Mouse (Mus musculus) kidney, postnatal 25 days (tissue): ENCODE measurements around the gene Zbtb3.

ENCODE experiments used
- DNase-seq, 2 experiments: peaks; one replicate each; pipeline ENCODE4 v3.0.0; 2021; ENCODE audit warnings: mixed read lengths in 2 of 2

The Zbtb3 gene

DNA sequence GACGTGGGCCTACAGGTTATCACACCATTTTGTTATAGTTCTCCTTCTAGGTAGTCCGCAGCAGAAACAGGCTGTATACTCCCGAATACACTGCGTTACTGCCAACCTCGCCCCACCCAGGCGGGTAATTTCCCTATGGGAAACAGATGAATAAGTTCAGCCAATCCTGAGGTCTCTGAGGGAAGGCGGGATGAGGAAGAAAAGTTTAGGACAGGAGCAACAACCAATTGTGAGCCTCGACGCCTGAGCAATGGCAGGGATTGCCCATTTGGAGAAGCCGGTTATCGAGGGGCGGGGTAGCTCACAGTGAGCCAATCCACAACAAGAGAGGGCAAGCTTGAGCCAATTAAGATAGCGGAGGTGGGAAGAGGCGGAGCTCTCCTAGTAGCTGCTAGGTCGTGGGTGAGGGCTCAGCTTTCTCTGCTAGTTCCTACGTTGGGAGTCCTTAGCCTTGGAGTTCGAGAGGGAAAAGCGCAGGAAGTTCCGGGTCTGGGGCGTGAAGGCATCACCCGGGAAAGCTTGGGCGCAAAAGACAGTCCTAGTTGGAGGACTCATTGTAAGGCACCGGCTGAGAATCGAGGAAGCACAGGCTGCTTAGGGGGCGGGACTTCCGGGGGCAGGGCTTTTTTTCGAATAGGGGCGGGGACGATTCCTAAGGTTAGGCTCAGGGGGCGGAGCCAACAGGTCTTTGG lies at the start of gene Zbtb3:
Zbtb3 (plus strand) TSS at position 426 of the 692 bp plus-strand sequence.
- DNase-seq = peak; percentile 96 to 99

GRCm38 (mm10) chr19:8755652-8756051 lies 46.7 kb upstream of the Zbtb3 start:
- DNase-seq = no peak

GRCm38 (mm10) chr19:8756635-8757387 lies 45.5 kb upstream of the Zbtb3 start, which contains the start of gene Nxf1:
Nxf1 (plus strand) TSS chr19:8757073.
- peak; percentile 95 to 96 for DNase-seq

GRCm38 (mm10) chr19:8757471-8757998 lies 44.8 kb upstream of the Zbtb3 start:
- no peak for DNase-seq

DNA sequence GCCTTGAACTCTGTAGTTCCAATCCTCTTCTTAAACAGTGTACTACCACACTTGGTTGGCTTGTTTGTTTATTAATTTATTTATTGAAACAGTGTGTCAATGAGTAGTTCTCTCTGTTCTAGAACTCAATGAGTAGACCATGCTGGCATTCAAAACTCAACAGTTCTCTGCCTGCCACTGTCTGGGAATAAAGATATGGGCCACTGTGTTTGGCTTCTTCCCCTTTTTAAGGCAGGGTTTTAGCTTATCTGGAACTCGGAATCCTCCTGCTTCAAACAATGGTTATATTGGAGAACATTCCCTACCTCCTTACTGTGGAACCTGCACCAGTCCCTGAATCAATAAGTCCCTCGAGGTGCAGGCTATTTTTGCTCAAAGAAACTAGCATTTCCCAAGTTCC lies 43.5 kb upstream of the Zbtb3 start:
- DNase-seq = no peak

DNA sequence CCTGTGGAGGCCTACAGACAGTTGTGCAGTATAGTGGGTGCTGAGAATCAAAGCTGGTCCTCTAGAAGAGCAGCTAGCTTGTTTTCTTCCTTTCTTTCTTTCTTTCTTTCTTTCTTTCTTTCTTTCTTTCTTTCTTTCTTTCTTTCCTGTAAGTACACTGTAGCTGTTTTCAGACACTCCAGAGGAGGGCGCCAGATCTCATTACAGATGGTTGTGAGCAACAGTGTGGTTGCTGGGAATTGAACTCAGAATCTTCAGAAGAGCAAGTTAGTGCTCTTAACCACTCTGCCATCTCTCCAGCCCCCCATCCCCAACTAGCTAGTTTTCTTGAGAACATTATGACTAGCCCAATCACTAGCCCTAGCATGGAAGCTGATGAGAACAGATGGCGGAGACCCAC lies 41.6 kb upstream of the Zbtb3 start:
- DNase-seq = no peak

DNA sequence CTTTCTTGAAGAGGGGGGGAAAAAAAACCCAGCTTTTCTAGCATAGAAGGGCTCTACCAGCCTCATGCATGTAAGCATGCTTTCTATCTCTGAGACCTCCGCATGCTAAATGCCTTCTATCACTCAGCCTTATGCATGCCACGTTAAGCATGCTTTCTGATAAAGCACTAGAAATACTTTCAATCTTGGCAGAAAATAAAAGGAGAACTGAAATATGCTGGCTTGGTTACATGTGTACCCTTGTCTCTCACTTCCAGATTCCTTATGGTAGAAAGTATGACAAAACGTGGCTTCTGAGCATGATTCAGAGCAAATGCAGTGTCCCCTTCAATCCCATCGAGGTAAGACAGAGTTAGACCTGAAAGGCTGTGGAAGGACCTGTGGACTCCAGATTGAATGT lies 39.1 kb upstream of the Zbtb3 start:
- DNase-seq = no peak

GRCm38 (mm10) chr19:8765562-8765961 lies 36.8 kb upstream of the Zbtb3 start:
- no peak for DNase-seq

GRCm38 (mm10) chr19:8770567-8771270 lies 31.6 kb upstream of the Zbtb3 start, which contains the start of gene Tmem223:
Tmem223 (plus strand) TSS chr19:8770996.
- DNase-seq = peak; percentile 83 to 91

DNA sequence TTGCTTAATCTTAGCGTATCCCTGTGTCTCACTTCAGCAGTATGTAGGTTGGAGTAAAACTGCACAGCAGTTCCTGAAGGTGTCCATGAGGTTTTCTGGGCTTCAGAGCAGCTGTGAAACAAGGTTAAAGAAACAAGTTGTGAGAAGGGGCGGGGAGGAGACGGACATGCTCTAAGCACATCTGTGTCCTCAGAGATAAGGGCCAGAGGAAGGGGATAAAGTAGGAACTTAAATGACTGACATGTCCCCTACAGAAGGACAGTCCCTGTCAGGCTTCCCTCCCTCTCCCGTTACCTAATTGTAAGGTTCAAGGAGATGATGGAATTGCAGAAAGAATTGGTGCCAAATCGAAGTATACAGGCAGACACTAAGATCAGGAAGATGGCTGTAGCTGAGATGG lies 29.4 kb upstream of the Zbtb3 start:
- DNase-seq = no peak

GRCm38 (mm10) chr19:8773409-8773808 lies 28.9 kb upstream of the Zbtb3 start:
- DNase-seq = peak in 1 of 2 experiments; percentile 29

GRCm38 (mm10) chr19:8774086-8774835 lies 28.1 kb upstream of the Zbtb3 start, which contains the start of gene Tmem179b:
Tmem179b (minus strand) TSS chr19:8774467.
- DNase-seq = peak; percentile 97

DNA sequence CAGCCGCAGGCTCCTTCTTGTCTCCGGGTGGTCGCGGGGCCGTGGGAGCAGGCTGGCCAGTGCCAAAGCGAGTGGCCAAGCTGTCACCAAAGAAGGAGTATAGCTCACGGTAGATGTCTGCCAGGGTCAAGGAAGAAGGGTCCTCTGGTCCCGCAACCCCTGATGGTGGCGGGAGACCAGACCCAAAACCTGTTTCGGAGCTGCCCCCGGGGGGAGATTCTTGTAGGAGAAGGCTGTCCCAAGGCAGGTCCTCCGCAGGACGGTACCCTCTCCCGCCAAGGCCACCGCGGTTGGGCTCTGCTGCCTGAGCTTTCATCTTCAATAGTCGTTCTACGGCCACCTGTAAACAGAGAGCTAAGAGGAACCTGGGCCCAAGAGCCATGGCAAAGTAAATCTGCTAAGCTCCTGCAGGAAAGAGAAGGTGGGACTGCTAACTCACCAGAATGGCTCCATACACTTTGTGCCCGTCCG lies 27.4 kb upstream of the Zbtb3 start:
- peak in 1 of 2 experiments; percentile 56 for DNase-seq

- DNase-seq = peak; percentile 98
Measured at GRCm38 (mm10) chr19:8786008-8786781, 16.2 kb upstream of the Zbtb3 start, which contains the start of gene Taf6l. Taf6l (minus strand) TSS chr19:8786417.

DNA sequence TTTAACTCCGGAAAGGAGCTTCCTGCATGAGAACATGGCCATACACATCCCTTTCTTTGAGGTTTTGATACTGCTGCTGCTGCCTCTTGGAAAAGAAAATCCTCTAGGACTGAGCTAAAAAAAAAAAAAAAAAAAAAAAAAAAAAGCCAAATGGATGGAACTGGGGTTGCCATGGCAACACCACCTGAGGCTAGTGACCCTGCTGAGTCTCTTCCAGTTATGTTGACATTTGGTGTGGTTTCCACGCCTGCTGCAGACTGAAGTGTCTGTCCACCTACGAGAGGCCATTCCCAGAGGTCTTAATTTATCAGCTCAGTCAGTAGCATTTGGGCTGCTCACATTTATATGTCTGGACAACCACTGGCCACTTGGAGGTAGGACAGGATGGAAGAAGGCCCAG lies 13.8 kb upstream of the Zbtb3 start:
- no peak for DNase-seq

DNA sequence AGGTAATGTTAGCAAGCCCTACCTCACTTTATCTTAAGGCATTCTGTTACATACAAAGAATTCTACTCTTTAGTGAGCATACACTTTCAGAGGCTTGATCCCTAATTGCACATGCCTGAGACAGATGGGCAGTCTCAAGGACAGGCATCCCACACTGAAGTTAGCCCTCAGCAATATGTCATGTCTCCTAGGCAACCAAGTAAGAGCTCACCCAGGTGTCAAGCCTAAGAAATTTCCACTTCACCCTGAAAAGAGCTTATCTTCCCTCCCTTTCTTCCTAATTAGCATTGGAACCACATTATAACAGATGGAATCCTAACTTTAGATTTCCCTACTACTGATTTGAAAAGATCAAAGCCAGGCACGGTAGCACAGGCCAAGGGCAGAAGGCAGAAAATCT lies 13.2 kb upstream of the Zbtb3 start:
- no peak for DNase-seq

- no peak for DNase-seq
Measured at GRCm38 (mm10) chr19:8790171-8790570, 12.2 kb upstream of the Zbtb3 start.

DNA sequence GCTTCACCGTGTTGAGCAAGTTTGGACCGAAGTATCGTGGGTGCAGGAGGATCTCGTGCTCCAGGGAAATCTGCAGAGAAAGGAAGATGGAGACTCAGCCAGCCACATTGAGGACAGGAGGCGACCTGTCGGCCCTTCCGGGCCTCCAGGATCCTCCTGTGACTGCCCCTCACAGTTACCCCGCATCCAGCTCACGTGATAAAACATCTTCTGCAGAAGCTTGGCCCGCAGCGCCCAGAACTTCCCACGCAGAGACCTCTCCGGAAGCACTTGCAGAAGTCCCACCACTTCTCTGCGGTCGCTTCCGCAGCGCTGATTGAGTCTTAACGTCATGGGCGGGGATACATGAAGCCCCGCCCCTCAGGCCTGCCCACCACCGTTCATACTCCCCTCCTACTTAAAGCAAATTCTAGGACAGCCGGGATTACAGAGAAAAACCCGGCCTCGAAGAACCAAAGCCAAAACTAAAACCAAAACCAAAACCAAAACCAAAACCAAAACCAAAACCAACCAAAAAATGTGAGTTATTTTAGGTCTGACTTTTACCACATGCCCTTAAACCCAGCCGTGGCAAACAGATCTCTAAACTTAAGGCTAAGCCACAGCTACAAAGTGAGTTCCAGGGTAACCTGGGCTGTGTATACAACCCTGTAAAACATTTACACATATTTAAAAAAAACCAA lies 4.0 kb upstream of the Zbtb3 start, which contains the start of gene Polr2g:
Polr2g (minus strand) TSS at position 314 of the 683 bp plus-strand sequence.
- DNase-seq = peak; percentile 94 to 96

DNA sequence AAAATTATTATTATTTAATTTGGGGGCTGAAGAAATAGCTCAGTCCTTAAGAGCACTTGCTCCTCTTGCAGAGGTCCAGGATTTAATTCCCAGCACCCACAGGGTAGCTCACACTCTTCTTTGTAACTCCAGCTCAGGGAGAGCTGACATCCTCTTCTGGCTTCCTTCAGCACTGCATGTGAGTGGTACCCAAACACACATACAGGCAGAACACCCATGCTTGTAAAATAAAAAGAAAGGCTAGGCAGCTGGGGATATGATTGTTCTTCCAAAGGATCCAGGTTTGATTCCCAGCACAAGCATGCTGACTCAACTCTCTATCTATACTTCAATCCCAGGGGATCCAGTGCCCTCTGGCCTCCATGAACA lies 3.4 kb upstream of the Zbtb3 start:
- no peak for DNase-seq

DNA sequence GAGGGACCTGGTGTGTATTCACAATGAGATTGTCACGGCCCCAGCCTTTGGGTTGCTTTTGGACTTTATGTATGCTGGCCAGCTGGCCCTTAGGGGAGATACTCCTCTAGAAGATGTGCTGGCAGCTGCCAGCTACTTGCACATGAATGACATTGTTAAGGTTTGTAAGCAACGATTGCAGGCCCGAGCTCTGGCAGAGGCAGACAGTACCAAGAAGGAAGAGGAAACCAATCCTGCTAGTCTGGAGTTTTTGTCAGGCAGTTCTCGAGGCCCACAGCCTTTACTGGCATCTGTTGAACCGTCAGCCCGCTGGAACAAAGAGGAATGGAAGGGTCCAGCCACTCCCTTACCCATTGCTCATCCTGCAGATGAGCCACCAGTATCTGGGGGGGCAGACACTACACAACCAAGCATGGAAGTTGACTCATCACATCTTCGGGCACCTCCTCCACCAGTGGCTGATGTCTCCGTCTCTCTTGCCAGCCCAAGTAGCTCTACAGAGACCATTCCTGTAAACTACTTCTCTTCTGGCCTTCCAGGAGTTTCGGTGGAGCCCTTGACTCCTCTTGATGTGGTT lies 937 bp downstream of the Zbtb3 start:
- DNase-seq = no peak
